Mouse (Mus musculus): ENCODE measurements around the gene Samd10.

DNA sequence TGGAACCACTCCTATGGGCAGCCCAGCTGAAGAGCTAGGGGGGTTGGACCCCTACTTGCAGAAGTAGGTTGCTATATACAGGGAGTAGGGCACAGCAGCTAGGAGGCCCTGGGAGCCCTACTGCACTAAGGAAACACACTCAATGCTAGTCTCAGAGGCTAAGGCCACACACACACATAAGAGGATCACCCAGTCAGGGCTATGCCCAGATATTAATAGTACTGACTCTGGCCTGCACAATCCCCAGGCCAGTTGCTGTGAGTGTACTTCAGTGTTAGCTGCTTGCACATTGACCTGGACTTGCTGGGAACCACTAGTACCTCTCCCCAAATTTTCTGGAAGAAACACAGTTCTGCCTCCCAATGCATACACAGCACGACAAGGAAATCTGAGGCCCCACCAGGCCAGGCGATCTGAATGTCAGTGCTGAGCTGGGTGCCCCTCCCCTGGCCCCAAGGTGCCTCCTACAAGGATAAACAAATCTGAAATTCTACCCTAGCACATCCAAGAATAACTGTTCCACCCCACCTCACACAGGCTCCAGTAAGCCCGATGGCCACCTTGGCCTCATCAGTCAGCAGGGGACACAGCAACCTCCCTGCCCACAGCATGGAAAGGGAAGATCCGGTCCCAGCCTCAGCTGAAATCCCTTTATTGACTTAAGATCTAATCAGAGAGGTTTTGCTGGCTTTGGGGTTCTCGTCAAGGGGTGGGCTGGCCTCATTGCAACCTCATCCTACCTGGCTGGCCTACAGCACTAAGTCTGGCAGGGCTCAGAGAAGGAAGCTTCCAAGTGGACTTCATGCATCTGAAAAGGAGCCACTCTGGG is 20.0 kb downstream of the Samd10 start:
- TF ChIP-seq CTCF (IDR thresholded peaks at IDR 0.05; ENCODE audit: control insufficient read depth, insufficient read depth, insufficient replicate concordance, low read depth, low read length), result no peak
- TF ChIP-seq POLR2A (IDR thresholded peaks at IDR 0.05; ENCODE audit: control insufficient read depth, low read depth, low read length), result no peak

Measured in testis, adult 2 months (tissue).